Mouse (Mus musculus) kidney, postnatal 4 days (tissue): ENCODE data around the gene Vmn1r40.
A peak's percentile ranks its signal among the peaks of the same experiment; 100 is the strongest.

Experiments used
- DNase-seq, 2 experiments: peaks; one replicate each; pipeline ENCODE4 v3.0.0; 2021; ENCODE audit warnings: mixed read lengths in 2 of 2

The Vmn1r40 gene

GRCm38 (mm10) chr6:89707240-89707639 is at the start of gene Vmn1r40:
TSS of gene Vmn1r40 (plus strand) at chr6:89707540.
- DNase-seq = no peak

GRCm38 (mm10) chr6:89658342-89658741 is 49.0 kb upstream of the Vmn1r40 start:
- DNase-seq = no peak

GRCm38 (mm10) chr6:89658931-89659330 is 48.4 kb upstream of the Vmn1r40 start:
- no peak for DNase-seq

- peak; percentile 52 to 62 for DNase-seq
Observed at GRCm38 (mm10) chr6:89659692-89660423, 47.5 kb upstream of the Vmn1r40 start.

- DNase-seq = no peak
Observed at GRCm38 (mm10) chr6:89660490-89660889, 46.9 kb upstream of the Vmn1r40 start.

GRCm38 (mm10) chr6:89662521-89662920 is 44.8 kb upstream of the Vmn1r40 start:
- no peak for DNase-seq

- DNase-seq = no peak
Observed at GRCm38 (mm10) chr6:89665155-89665554, 42.2 kb upstream of the Vmn1r40 start.

- DNase-seq = no peak
Observed at GRCm38 (mm10) chr6:89665667-89666066, 41.7 kb upstream of the Vmn1r40 start.

- DNase-seq = no peak
Observed at GRCm38 (mm10) chr6:89666976-89667375, 40.4 kb upstream of the Vmn1r40 start.

- DNase-seq = no peak
Observed at GRCm38 (mm10) chr6:89669556-89669955, 37.8 kb upstream of the Vmn1r40 start.

- no peak for DNase-seq
Observed at GRCm38 (mm10) chr6:89671431-89671830, 35.9 kb upstream of the Vmn1r40 start.

GRCm38 (mm10) chr6:89672641-89673040 is 34.7 kb upstream of the Vmn1r40 start:
- no peak for DNase-seq

- DNase-seq = no peak
Observed at GRCm38 (mm10) chr6:89673135-89673780, 34.1 kb upstream of the Vmn1r40 start.

- DNase-seq = no peak
Observed at GRCm38 (mm10) chr6:89678522-89678921, 28.8 kb upstream of the Vmn1r40 start.

GRCm38 (mm10) chr6:89679291-89679835 is 28.0 kb upstream of the Vmn1r40 start:
- DNase-seq = peak; percentile 81 to 83

GRCm38 (mm10) chr6:89680155-89680554 is 27.2 kb upstream of the Vmn1r40 start:
- peak; percentile 92 for DNase-seq

- DNase-seq = peak; percentile 29 to 41
Observed at GRCm38 (mm10) chr6:89684231-89684630, 23.1 kb upstream of the Vmn1r40 start.

- no peak for DNase-seq
Observed at GRCm38 (mm10) chr6:89687100-89687499, 20.2 kb upstream of the Vmn1r40 start.

GRCm38 (mm10) chr6:89706624-89707023 is 716 bp upstream of the Vmn1r40 start:
- no peak for DNase-seq

- DNase-seq = no peak
Observed at GRCm38 (mm10) chr6:89718051-89718450, 10.7 kb downstream of the Vmn1r40 start.

GRCm38 (mm10) chr6:89740466-89740865 is 33.1 kb downstream of the Vmn1r40 start, which contains the start of gene Vmn1r41:
TSS of gene Vmn1r41 (plus strand) at chr6:89740766.
- no peak for DNase-seq

- no peak for DNase-seq
Observed at GRCm38 (mm10) chr6:89742811-89743210, 35.5 kb downstream of the Vmn1r40 start.
